Mouse (Mus musculus): ENCODE measurements at regions not wholly inside any gene's neighbourhood (a gene's known extent, or its start where the extent isn't known, plus 50 kb on each side); places are given as distances from the start of the nearest gene placed in this dataset.

- no peak overlapping the region for H3K9ac ChIP-seq
- H3K27ac ChIP-seq = no peak overlapping the region
- no peaks in the 10 kb centered on the region for H3K36me3 ChIP-seq
- no peak overlapping the region for H3K4me2 ChIP-seq
- no peaks in the 10 kb centered on the region for H3K4me1 ChIP-seq
- no peaks in the 10 kb centered on the region for H3K27me3 ChIP-seq
- ATAC-seq (replicated peaks; ENCODE audit: low FRiP score) = no peak
- no peak overlapping the region for H3K4me3 ChIP-seq (replicated peaks)
- WGBS = 71% methylated on average over 2 of the region's 2 CpGs
- no peaks in the 10 kb centered on the region for H3K9me3 ChIP-seq (replicated peaks)
These were observed 83.9 kb upstream of the 2210010C04Rik start for GRCm38 (mm10) chr6:41119176-41119575.

- Histone ChIP-seq H3K27ac (no peak overlapping the region), H3K9ac (no peak overlapping the region), H3K4me3 (replicated peaks) (no peak overlapping the region), H3K4me2 (no peak overlapping the region), H3K9me3 (replicated peaks) (no peaks in the 10 kb centered on the region), H3K27me3 (no peaks in the 10 kb centered on the region), H3K36me3 (no peaks in the 10 kb centered on the region), H3K4me1 (no peaks in the 10 kb centered on the region)
- peak; percentile 66; the same call in 1 of the 2 replicates for ATAC-seq (replicated peaks; ENCODE audit: low FRiP score)
- 18% methylated on average over 7 of the region's 7 CpGs for WGBS
These were observed 83.1 kb upstream of the 2210010C04Rik start for GRCm38 (mm10) chr6:41118201-41118976.

GRCm38 (mm10) chr6:41113943-41114342 lies 78.6 kb upstream of the 2210010C04Rik start:
- no peaks in the 10 kb centered on the region for H3K36me3 ChIP-seq
- no peak for ATAC-seq (replicated peaks; ENCODE audit: low FRiP score)
- H3K9me3 ChIP-seq (replicated peaks) = no peaks in the 10 kb centered on the region
- 62% methylated on average over 1 of the region's 1 CpGs for WGBS
- H3K9ac ChIP-seq = no peak overlapping the region
- no peaks in the 10 kb centered on the region for H3K4me1 ChIP-seq
- no peak overlapping the region for H3K4me2 ChIP-seq
- no peak overlapping the region for H3K4me3 ChIP-seq (replicated peaks)
- H3K27me3 ChIP-seq = no peaks in the 10 kb centered on the region
- no peak overlapping the region for H3K27ac ChIP-seq

DNA sequence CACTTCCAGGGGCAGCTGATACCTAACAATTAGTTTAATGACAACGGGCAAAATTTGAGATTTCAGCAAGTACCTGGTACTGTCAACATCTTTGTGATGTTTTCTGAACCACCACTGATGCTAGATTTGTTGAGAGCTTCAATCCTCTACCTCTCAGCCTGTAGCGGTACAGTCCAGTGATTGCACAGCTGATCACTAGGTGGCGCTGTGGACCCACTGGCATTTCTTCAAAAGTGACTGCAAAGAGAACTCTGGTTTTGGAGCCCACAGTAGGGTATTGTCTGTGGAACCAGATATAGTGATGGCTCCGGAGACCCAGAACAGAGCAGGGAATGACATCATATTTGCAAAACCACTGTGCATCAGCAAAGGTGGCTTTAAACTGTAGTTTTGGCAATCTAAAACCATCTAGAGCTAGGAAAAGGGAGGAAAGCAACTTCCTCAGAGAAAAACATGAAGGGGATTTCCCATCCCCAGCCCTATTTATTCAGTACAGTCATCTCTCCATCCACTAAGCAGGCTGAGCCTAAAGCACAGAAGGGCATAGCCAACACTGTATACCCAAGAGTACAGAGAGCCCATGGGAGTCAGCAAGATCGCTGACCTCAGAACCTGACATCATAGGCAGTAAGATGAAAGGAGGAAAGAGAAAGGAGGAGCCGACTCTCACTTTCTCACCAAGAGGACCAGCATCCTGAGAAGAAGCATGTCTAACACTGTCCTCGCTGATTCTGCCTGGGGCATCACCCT lies 77.7 kb upstream of the 2210010C04Rik start:
- no peak overlapping the region for H3K4me2 ChIP-seq
- WGBS = 46% methylated on average over 7 of the region's 7 CpGs

DNA sequence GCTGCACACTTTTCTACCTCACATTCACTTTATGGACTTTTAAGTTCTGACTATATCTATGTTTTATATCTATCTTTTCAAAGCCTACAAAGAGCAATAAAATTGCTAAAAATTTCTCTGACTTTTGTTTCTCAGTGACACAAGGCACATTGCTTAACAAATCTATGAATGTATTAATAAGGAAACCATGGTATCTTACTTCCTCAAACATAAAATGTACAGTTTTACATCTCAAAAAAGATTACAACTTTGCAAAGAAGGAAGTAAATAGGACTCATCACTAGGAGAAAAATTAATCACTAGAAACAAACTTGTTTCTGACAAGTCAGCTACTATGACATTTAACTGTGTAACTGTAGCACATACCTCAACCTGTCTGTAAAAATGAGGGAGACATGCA lies 76.5 kb upstream of the 2210010C04Rik start:
- H3K27me3 ChIP-seq = no peaks in the 10 kb centered on the region
- H3K4me3 ChIP-seq (replicated peaks) = no peak overlapping the region
- H3K9ac ChIP-seq = no peak overlapping the region
- H3K9me3 ChIP-seq (replicated peaks) = no peaks in the 10 kb centered on the region
- no peaks in the 10 kb centered on the region for H3K4me1 ChIP-seq
- ATAC-seq (replicated peaks; ENCODE audit: low FRiP score) = no peak
- no peak overlapping the region for H3K4me2 ChIP-seq
- H3K27ac ChIP-seq = no peak overlapping the region
- H3K36me3 ChIP-seq = no peaks in the 10 kb centered on the region

More for the DNA sequence above, 77.7 kb upstream of the 2210010C04Rik start:
- Histone ChIP-seq H3K27ac (no peak overlapping the region), H3K27me3 (no peaks in the 10 kb centered on the region), H3K9me3 (replicated peaks) (no peaks in the 10 kb centered on the region), H3K4me3 (replicated peaks) (no peak overlapping the region), H3K4me1 (no peaks in the 10 kb centered on the region), H3K36me3 (no peaks in the 10 kb centered on the region), H3K9ac (no peak overlapping the region)
- peak; percentile 54; the same call in 1 of the 2 replicates for ATAC-seq (replicated peaks; ENCODE audit: low FRiP score)

DNA sequence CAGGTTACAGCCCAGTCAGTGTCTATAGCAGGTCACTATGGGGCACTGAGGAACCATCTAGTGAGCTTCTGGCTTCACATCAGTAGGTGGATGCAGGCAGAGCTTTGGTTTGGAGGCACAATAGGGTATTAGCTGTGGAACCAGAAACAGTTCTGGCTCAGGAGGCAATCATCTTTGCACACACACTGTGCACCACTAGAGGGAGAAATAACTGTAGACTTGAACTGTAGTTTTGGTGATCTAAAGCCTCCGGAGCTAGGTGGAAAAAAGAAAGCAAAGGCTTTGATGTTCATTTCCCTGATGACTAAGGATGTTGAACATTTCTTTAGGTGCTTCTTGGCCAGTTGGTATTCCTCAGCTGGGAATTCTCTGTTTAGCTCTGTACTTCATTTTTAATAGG lies 73.6 kb upstream of the 2210010C04Rik start:
- no peaks in the 10 kb centered on the region for H3K27me3 ChIP-seq
- no peak overlapping the region for H3K4me2 ChIP-seq
- H3K9ac ChIP-seq = no peak overlapping the region
- no peaks in the 10 kb centered on the region for H3K4me1 ChIP-seq
- H3K36me3 ChIP-seq = no peaks in the 10 kb centered on the region
- H3K9me3 ChIP-seq (replicated peaks) = no peaks in the 10 kb centered on the region
- H3K4me3 ChIP-seq (replicated peaks) = no peak overlapping the region
- no peak for ATAC-seq (replicated peaks; ENCODE audit: low FRiP score)
- no peak overlapping the region for H3K27ac ChIP-seq
- WGBS = 75% methylated on average over 1 of the region's 1 CpGs

DNA sequence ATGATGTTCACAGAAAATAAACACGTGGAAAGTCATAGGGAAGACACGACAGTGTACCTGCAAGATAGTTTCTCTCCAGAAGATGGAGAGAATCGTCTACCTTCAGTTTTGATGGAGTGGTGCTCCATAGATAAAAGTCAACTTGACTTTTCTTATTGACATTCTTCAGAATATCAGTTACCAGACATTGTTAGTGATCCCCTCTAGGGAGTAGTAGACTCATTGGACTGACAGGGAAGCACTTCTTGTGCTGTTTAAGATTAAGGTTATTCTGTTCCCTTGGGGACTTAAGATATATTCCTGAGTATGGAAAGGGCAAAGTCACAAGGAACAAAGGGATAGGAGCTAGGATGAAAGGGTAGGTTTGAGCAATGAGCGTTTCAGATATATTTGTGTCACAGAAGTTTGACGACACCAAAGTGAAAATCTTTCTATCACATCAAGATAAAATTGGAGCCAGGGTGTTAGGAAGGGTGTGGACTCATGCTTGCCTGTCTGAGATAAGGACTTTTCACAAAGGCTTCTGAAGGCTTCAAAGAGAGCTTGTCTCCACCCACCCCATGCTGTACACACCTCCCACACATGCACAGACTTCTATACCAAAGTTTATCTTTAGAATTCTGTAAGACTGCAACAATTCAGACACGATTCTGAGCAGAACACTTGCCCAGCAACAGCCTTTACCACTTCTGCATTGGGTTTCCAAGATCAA lies 68.5 kb upstream of the 2210010C04Rik start:
- Histone ChIP-seq H3K27ac (no peak overlapping the region), H3K4me2 (no peak overlapping the region), H3K4me1 (no peaks in the 10 kb centered on the region), H3K4me3 (replicated peaks) (no peak overlapping the region), H3K9me3 (replicated peaks) (no peaks in the 10 kb centered on the region), H3K36me3 (no peaks in the 10 kb centered on the region), H3K9ac (no peak overlapping the region), H3K27me3 (no peaks in the 10 kb centered on the region)
- 78% methylated on average over 6 of the region's 6 CpGs for WGBS
- no peak for ATAC-seq (replicated peaks; ENCODE audit: low FRiP score)

- Histone ChIP-seq H3K27ac (no peak overlapping the region), H3K4me3 (replicated peaks) (no peak overlapping the region), H3K9me3 (replicated peaks) (no peaks in the 10 kb centered on the region), H3K27me3 (no peaks in the 10 kb centered on the region), H3K4me1 (no peaks in the 10 kb centered on the region), H3K36me3 (no peaks in the 10 kb centered on the region), H3K4me2 (no peak overlapping the region), H3K9ac (no peak overlapping the region)
- WGBS = 74% methylated on average over 2 of the region's 2 CpGs
- ATAC-seq (replicated peaks; ENCODE audit: low FRiP score) = no peak
These were observed 66.7 kb upstream of the 2210010C04Rik start for GRCm38 (mm10) chr6:41101997-41102396.

- Histone ChIP-seq H3K36me3 (no peaks in the 10 kb centered on the region), H3K9ac (no peak overlapping the region), H3K9me3 (replicated peaks) (no peaks in the 10 kb centered on the region), H3K27ac (no peak overlapping the region), H3K4me1 (no peaks in the 10 kb centered on the region), H3K4me3 (replicated peaks) (no peak overlapping the region), H3K4me2 (no peak overlapping the region), H3K27me3 (no peaks in the 10 kb centered on the region)
- WGBS = 87% methylated on average over 2 of the region's 2 CpGs
- ATAC-seq (replicated peaks; ENCODE audit: low FRiP score) = no peak
These were observed 64.9 kb upstream of the 2210010C04Rik start for GRCm38 (mm10) chr6:41100258-41100657.

GRCm38 (mm10) chr6:41091177-41091829 lies 56.0 kb upstream of the 2210010C04Rik start:
- Histone ChIP-seq H3K4me2 (no peak overlapping the region), H3K4me1 (no peaks in the 10 kb centered on the region), H3K9me3 (replicated peaks) (no peaks in the 10 kb centered on the region), H3K27ac (no peak overlapping the region), H3K9ac (no peak overlapping the region), H3K4me3 (replicated peaks) (no peak overlapping the region), H3K36me3 (no peaks in the 10 kb centered on the region), H3K27me3 (no peaks in the 10 kb centered on the region)
- 0 out of 2 replicates have a peak, but pooled peaks have one; percentile 22 for ATAC-seq (replicated peaks; ENCODE audit: low FRiP score)
- 38% methylated on average over 4 of the region's 4 CpGs for WGBS

All from kidney, embryonic 15.5 days (tissue).